Mouse (Mus musculus): ENCODE results near the gene Bloc1s5. TPM values are rescaled to one million over a fixed set of nuclear protein-coding genes. Genes with fewer than 3 reads are reported as not detected.

Bloc1s5 gene
- total and polyA plus RNA-seq, 2 experiments from 2014 or later, result 10.3 to 22.9 TPM

- H3K27ac ChIP-seq (ENCODE audit: low read depth, low read length), result no peak overlapping the region
- H3K27me3 ChIP-seq (ENCODE audit: insufficient read depth, low read length), result no peaks in the 10 kb centered on the region
- no peak overlapping the region for H3K9ac ChIP-seq
- WGBS, result 96% methylated on average over 4 of the region's 4 CpGs
- ATAC-seq (no peak), DNase-seq (no peak)
- H3K36me3 ChIP-seq (ENCODE audit: insufficient read depth), result peaks cover 9% of the 10 kb centered on the region; the same call in 1 of the 2 replicates
- no peaks in the 10 kb centered on the region for H3K9me3 ChIP-seq (ENCODE audit: low read length)
- no peak overlapping the region for H3K4me2 ChIP-seq (ENCODE audit: low read depth)
- H3K4me1 ChIP-seq (ENCODE audit: insufficient read depth), result no peaks in the 10 kb centered on the region
- no peak overlapping the region for H3K4me3 ChIP-seq (ENCODE audit: low read depth, low read length)
- no peak for TF ChIP-seq CTCF (IDR thresholded peaks at IDR 0.05; ENCODE audit: low read depth)
These were observed 22.7 kb downstream of the Bloc1s5 start for GRCm38 (mm10) chr13:38612179-38612578.

- H3K4me2 ChIP-seq (ENCODE audit: low read depth), result no peak overlapping the region
These were observed 24.6 kb downstream of the Bloc1s5 start for GRCm38 (mm10) chr13:38610336-38610735.

GRCm38 (mm10) chr13:38607130-38607529 lies 27.8 kb downstream of the Bloc1s5 start:
- Histone ChIP-seq H3K27me3 (ENCODE audit: insufficient read depth, low read length) (no peaks in the 10 kb centered on the region), H3K9me3 (ENCODE audit: low read length) (no peaks in the 10 kb centered on the region), H3K27ac (ENCODE audit: low read depth, low read length) (no peak overlapping the region), H3K36me3 (ENCODE audit: insufficient read depth) (peaks cover 3% of the 10 kb centered on the region; the same call in 1 of the 2 replicates), H3K4me2 (ENCODE audit: low read depth) (no peak overlapping the region), H3K4me1 (ENCODE audit: insufficient read depth) (no peaks in the 10 kb centered on the region), H3K4me3 (ENCODE audit: low read depth, low read length) (no peak overlapping the region), H3K9ac (no peak overlapping the region)
- ATAC-seq (no peak), DNase-seq (no peak)
- 91% methylated on average over 6 of the region's 6 CpGs for WGBS
- TF ChIP-seq CTCF (IDR thresholded peaks at IDR 0.05; ENCODE audit: low read depth), result no peak

More at GRCm38 (mm10) chr13:38610336-38610735, 24.6 kb downstream of the Bloc1s5 start:
- TF ChIP-seq CTCF (IDR thresholded peaks at IDR 0.05; ENCODE audit: low read depth), result no peak
- 86% methylated on average over 6 of the region's 6 CpGs for WGBS
- DNase-seq, result no peak
- no peak for ATAC-seq
- Histone ChIP-seq H3K36me3 (ENCODE audit: insufficient read depth) (peaks cover 11% of the 10 kb centered on the region; the same call in 1 of the 2 replicates), H3K27ac (ENCODE audit: low read depth, low read length) (no peak overlapping the region), H3K27me3 (ENCODE audit: insufficient read depth, low read length) (no peaks in the 10 kb centered on the region), H3K4me1 (ENCODE audit: insufficient read depth) (no peaks in the 10 kb centered on the region), H3K4me3 (ENCODE audit: low read depth, low read length) (no peak overlapping the region), H3K9me3 (ENCODE audit: low read length) (no peaks in the 10 kb centered on the region), H3K9ac (no peak overlapping the region)

- Histone ChIP-seq H3K9ac (no peak overlapping the region), H3K36me3 (ENCODE audit: insufficient read depth) (peaks cover 8% of the 10 kb centered on the region; the same call in 1 of the 2 replicates), H3K4me3 (ENCODE audit: low read depth, low read length) (no peak overlapping the region), H3K27ac (ENCODE audit: low read depth, low read length) (no peak overlapping the region), H3K4me2 (ENCODE audit: low read depth) (no peak overlapping the region), H3K27me3 (ENCODE audit: insufficient read depth, low read length) (no peaks in the 10 kb centered on the region), H3K9me3 (ENCODE audit: low read length) (no peaks in the 10 kb centered on the region), H3K4me1 (ENCODE audit: insufficient read depth) (no peaks in the 10 kb centered on the region)
- ATAC-seq (no peak; the same call in 1 of the 2 replicates), DNase-seq (no peak)
- 66% methylated on average over 6 of the region's 6 CpGs for WGBS
- no peak for TF ChIP-seq CTCF (IDR thresholded peaks at IDR 0.05; ENCODE audit: low read depth)
These were observed 29.6 kb downstream of the Bloc1s5 start for GRCm38 (mm10) chr13:38605353-38605752.

GRCm38 (mm10) chr13:38602966-38603365 lies 31.9 kb downstream of the Bloc1s5 start:
- H3K27ac ChIP-seq (ENCODE audit: low read depth, low read length), result no peak overlapping the region
- H3K4me3 ChIP-seq (ENCODE audit: low read depth, low read length), result no peak overlapping the region
- no peak for DNase-seq
- H3K4me1 ChIP-seq (ENCODE audit: insufficient read depth), result no peaks in the 10 kb centered on the region
- H3K27me3 ChIP-seq (ENCODE audit: insufficient read depth, low read length), result no peaks in the 10 kb centered on the region
- no peak for ATAC-seq
- H3K9me3 ChIP-seq (ENCODE audit: low read length), result no peaks in the 10 kb centered on the region
- 77% methylated on average over 13 of the region's 13 CpGs for WGBS
- no peak for TF ChIP-seq CTCF (IDR thresholded peaks at IDR 0.05; ENCODE audit: low read depth)
- H3K4me2 ChIP-seq (ENCODE audit: low read depth), result no peak overlapping the region
- no peak overlapping the region for H3K9ac ChIP-seq
- H3K36me3 ChIP-seq (ENCODE audit: insufficient read depth), result peaks cover 9% of the 10 kb centered on the region; the same call in 1 of the 2 replicates

- no peak overlapping the region for H3K9ac ChIP-seq
- H3K27me3 ChIP-seq (ENCODE audit: insufficient read depth, low read length), result no peaks in the 10 kb centered on the region
- no peaks in the 10 kb centered on the region for H3K9me3 ChIP-seq (ENCODE audit: low read length)
- DNase-seq (no peak), ATAC-seq (no peak)
- 44% methylated on average over 17 of the region's 17 CpGs for WGBS
- no peak overlapping the region for H3K4me3 ChIP-seq (ENCODE audit: low read depth, low read length)
- H3K4me2 ChIP-seq (ENCODE audit: low read depth), result no peak overlapping the region
- no peak for TF ChIP-seq CTCF (IDR thresholded peaks at IDR 0.05; ENCODE audit: low read depth)
- peaks cover 9% of the 10 kb centered on the region; the same call in 1 of the 2 replicates for H3K36me3 ChIP-seq (ENCODE audit: insufficient read depth)
- no peaks in the 10 kb centered on the region for H3K4me1 ChIP-seq (ENCODE audit: insufficient read depth)
- H3K27ac ChIP-seq (ENCODE audit: low read depth, low read length), result no peak overlapping the region
These were observed 32.6 kb downstream of the Bloc1s5 start for GRCm38 (mm10) chr13:38602243-38602832.

- no peaks in the 10 kb centered on the region for H3K9me3 ChIP-seq (ENCODE audit: low read length)
- H3K27me3 ChIP-seq (ENCODE audit: insufficient read depth, low read length), result no peaks in the 10 kb centered on the region
- H3K4me3 ChIP-seq (ENCODE audit: low read depth, low read length), result no peak overlapping the region
- TF ChIP-seq CTCF (IDR thresholded peaks at IDR 0.05; ENCODE audit: low read depth), result no peak
- no peaks in the 10 kb centered on the region for H3K4me1 ChIP-seq (ENCODE audit: insufficient read depth)
- no peak for ATAC-seq
- WGBS, result 84% methylated on average over 11 of the region's 11 CpGs
- DNase-seq, result no peak
- no peak overlapping the region for H3K4me2 ChIP-seq (ENCODE audit: low read depth)
- no peak overlapping the region for H3K27ac ChIP-seq (ENCODE audit: low read depth, low read length)
- H3K9ac ChIP-seq, result no peak overlapping the region
- peaks cover 7% of the 10 kb centered on the region; the same call in 1 of the 2 replicates for H3K36me3 ChIP-seq (ENCODE audit: insufficient read depth)
These were observed 34.1 kb downstream of the Bloc1s5 start for GRCm38 (mm10) chr13:38600811-38601210.
